Mouse (Mus musculus) bone marrow macrophage, adult 2 months (primary cell): ENCODE measurements around the gene Kif23.

Experiments used
- CTCF ChIP-seq: IDR thresholded peaks from 2 replicates; pipeline ENCODE4 v1.5.1; 2012; ENCODE audit warnings: low read depth, mild to moderate bottlenecking, low read length, moderate library complexity
- POLR2A ChIP-seq: IDR thresholded peaks from 2 replicates; pipeline ENCODE4 v1.6.1; 2012; ENCODE audit warnings: mild to moderate bottlenecking, low read depth, low read length, borderline replicate concordance

- no peak for TF ChIP-seq POLR2A
- TF ChIP-seq CTCF, result no peak
These were observed 35.1 kb downstream of the Kif23 start for GRCm38 (mm10) chr9:61911300-61912128.
